Mouse (Mus musculus) monocyte, adult 59 days (primary cell): ENCODE results near the gene Pfn1. TPM values are rescaled to one million over a fixed set of nuclear protein-coding genes. Genes with fewer than 3 reads are reported as not detected.

Source experiments
- total RNA-seq, 2 experiments: library from RNA; stranded (reverse); gene quantifications; one replicate each; pipeline ENCODE4 v1.2.4; 2023

The Pfn1 gene
- total RNA-seq = 1,000 to 10,000 TPM; 1,347 to 1,617 TPM

DNA sequence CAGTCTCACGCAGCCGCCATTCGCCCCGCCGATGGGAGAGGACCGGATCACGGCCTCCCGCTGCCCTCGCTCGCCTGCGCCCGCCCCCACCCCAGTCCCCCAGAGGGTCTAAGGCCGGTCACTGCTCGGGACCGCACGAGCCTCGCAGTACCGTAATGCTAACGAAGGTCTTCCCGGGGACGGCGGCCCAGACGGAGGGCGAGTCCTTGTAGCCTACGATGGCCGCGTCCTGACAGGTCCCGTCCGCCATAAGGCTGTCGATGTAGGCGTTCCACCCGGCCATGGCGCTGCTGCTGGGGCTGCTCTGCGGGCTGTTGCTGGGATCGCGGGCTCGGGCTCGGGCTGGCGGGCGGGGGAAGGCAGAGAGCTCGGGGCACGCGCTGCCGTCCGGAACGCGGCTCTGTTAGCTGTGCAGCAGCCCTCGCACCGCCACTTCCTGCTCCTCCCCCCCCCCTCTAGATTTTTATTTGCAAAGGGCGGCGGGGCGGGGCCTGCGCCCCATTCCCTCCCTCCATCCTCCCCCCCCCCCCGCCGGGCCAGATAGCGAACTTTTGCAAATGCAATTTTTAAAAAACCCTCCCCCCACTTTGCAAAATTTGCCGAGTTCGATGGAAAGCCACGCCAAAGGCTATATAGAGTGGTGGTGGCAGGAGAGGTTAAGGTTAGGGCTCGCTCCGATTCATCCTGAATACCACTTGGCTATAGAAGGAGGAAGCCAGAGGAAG is at the start of gene Pfn1:
TSS of gene Pfn1 (minus strand) at position 447 of the 725 bp plus-strand sequence.

DNA sequence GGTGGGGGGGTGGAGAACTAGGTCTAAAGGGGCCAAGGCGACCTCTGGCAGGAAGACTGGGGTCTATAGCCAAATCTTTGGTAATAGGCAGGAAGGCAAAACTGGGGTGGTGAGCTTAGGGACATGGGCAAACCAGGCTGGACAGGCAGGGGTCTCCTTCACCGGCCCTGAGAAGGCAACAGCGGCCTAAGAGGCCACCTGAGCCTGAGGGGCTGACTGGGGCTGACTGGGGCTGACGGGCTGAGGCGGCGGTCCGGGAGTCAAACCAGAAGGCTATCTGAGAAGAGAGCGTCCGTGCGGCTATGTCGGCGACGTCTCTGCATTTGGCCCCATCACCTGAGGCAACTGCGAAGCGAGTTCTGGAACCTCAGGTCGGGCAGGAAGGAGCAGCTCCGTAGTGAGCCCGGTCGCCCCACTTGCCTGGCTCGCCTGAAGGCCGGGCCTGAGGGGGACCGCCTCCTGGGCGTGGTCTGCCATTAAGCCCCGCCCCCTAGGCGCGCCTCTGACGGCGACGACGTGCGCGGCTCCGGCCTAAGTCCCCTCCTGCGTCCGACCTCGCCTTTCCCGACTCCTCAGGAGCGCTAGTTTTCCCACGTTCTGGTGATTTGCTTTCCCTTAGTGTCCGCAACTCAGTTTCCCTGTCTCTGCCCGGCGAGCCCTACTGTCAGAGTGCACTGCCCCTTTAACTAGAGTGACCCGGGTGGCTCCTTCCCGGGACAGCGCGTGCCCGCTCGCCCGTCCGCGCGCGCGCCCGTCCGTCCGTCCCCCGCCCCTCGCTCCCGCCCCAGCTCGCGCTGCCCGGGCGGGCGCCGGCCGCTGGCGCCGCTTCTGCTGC is 45.5 kb upstream of the Pfn1 start, which contains the start of the genes Inca1 and Kif1c:
TSS of gene Inca1 (minus strand) at position 434 of the 835 bp plus-strand sequence.
TSS of gene Kif1c (plus strand) at position 827 of the 835 bp plus-strand sequence.

DNA sequence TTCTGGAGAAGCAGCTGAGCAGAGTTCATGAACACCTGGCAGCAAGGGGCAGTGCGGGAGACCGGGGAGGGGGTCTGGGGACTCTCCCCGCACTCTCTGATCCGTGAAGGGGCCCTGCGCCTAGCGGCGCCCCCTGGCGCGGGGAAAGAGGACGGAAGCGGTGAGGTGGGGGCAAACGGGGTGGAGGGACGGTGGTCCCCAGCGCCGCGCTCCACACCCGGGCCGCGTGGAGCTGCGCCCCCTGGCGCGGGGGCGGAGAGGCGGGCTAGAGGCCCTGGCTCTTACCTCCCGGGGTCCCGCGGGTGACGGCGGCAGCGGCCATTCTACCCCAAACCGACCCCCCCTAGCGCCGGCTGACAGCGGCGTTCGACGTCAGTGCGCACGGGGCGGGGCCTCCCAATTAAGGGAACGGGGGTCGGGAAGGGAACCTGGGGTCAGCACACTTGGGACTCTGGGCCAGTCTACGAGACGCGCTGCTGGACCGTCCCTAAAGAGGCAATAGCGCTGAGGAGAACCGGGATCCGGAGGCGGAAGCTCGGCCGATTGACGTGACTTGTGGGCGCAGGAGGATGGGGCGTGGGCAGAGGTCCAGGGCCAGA is 33.3 kb upstream of the Pfn1 start, which contains the start of gene Camta2:
TSS of gene Camta2 (minus strand) at position 505 of the 599 bp plus-strand sequence.

DNA sequence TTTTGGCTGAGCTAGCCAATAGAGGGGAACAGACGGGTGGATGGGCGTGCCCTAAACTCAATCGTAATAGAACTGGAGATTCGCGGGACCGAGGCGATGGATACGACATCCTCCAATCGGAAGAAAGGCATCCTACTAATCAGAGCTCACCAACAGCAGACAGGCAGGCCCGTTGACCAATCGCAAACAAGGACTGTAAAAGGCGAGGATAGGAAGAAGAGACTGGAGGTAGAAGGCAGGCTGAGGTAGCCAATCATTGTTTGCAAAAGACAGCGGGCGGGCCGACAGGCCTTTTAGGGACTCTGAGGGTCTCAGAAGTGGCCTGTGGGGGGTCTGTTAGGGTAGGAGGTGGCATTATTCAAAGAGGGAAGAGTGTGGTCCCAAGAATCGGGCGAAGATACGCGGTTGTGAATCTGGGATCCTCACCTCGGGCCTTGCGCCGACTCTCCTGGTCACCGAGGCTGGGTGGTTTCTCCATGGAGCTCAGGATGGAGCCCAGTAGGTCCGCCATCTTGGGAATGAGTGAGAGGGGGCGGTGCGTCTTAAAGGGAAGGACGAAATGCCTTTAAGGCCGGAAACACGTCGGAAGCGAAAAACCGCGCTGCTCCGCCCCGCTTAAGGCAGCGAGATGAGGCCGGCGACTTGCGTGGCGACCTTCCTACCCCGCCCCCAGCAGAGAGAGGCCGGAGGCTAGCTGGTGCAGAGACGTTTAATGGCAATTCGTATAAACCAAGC is 14.5 kb upstream of the Pfn1 start, which contains the start of gene Spag7:
TSS of gene Spag7 (minus strand) at position 646 of the 735 bp plus-strand sequence.

DNA sequence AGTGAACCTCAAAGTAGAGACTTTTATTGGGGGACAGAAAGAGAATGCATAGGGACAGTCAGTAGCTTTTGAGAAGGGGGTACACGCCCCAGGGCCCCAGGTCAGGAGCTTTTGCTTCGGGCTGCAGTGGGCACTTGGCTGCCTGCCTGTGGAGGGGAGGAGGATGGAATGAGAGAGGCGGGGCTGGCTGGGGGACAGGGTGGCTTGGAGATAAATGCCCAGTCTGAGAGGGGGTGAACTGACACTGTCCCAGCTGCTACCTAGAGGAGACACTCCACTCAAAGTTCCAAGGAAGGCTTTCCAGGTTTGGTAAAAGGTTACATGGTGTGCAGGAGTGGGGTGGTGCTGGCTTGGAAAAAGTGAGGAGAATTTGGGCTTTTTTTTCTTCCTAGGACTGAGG is 2.5 kb upstream of the Pfn1 start, which contains the start of gene Eno3:
TSS of gene Eno3 (plus strand) at position 239 of the 400 bp plus-strand sequence.

DNA sequence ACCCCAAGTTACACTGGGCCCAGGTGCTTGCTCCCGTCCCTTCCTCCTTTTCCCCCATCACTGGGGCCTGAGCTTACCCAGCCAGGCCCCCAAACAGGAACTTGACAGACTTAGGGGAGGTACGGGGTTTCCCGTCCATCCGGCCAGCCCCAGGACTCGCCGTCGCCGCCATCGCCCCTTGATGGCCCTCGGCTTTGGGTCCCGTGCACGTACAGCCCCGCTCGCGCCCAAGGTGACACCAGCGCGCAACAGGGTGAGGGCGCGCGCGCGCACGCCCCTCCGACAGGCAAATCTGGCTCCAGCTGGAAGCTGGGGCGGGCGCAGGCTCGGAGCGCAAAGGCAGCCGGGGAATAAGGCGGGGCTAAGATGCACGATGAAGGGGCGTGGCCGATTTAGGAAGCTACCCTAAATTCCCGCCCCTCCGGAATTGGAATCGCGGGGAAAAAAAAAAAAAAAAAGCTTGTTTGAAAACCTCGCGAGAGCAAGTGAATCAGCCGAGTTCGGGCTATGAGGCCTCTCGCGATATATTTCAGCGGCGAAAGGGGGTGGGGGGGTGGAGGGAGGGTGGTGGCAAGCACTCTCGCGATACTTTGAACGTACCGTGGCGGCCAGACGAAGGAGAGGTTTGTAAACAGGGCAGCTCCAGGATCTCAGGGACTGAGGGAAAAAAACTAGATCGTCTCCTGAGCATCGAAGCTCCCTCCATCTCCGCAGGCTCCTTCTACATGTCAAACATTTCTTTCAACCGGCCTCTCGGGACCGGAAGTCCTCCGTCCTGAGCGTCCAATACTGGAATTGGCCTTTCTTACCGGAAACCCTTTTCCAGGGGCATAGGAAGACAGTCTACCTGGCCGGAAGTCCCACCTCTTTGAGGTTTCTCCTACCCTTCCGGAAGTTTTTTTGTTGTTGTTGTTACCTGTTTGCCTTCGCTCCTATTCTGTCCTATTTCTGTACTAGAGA is 7.5 kb downstream of the Pfn1 start, which contains the start of the genes Rnf167 and Slc25a11:
TSS of gene Rnf167 (plus strand) at position 545 of the 960 bp plus-strand sequence.
TSS of gene Slc25a11 (minus strand) at position 789 of the 960 bp plus-strand sequence.

DNA sequence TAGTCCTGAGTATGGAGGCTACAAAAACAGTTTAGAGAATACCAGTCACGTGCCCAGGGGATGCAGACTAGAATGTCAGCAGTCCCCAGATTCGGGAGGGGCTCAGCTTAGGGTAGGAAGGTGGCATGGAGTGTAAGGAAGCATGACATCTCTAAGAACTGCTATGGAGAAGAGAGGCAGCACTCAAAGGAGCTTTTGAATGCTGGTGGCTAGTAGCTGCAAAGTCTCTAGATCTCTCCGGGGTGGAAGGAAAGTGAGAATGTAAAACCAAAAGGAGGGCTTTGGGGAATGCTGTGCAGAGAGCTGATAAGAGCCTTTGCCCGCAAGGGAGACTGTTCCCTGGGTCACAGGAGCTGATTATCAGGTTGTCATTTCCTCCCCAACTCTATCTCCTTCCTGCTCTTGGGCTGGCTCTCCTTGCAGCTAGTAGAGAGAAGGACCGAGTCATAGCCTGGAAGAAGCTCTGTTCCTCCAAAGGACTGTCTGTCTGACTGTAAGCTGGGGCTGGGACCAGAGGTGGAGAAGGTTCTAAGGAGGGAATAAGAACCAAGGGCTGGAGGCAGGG is 15.6 kb downstream of the Pfn1 start, which contains the start of gene Gp1ba:
TSS of gene Gp1ba (plus strand) at position 409 of the 565 bp plus-strand sequence.

DNA sequence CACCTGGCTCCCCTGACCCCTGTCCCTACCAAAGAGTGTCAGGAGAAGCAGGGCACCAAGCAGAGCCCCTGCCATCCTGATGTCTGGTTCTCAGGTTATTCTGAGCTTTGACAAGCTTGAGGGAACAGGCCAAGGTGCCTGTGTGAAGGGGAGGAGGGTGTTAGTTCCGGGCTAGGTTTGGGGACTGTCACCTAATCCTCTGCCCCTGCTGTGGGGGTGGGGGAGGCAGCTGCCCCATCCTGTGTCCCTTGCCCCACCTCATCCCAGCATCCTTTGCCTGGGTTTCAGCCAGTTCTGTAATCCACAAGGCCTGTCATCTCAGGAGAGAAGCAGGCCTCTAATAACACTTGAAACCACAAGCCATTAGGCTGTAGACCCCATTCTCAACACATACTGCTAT is 35.3 kb downstream of the Pfn1 start, which contains the start of gene Chrne:
TSS of gene Chrne (minus strand) at position 116 of the 400 bp plus-strand sequence.

DNA sequence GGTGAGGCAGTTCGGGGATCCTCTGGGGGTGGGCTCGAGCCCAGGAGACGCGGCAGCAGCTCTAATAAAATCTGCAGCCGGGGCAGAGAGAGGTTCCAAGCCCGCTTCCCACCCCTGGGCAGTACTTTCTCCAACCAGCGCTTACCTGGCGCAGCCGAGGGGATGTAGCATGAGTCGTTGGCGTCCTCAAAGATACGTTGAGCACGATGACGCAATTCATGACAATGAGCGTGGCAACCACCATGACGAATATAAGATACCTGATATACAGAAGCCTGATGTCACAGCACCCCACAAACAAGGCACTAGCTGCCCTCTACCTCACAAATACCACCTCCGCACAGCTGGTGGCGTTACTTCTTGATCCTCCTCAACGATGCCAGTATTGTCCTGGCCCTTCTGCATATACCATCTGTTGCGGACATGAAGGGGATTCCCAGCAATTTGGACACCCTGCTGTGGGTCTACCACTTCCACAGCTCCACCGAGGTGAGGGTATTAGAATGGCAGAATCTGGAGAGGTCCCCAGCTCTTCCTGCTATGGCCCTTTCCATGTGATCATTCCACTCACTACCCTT is 38.8 kb downstream of the Pfn1 start, which contains the start of gene 4930544D05Rik:
TSS of gene 4930544D05Rik (plus strand) at position 333 of the 578 bp plus-strand sequence.

Other genes starting within 250 kb of the Pfn1 start
- gene Pelp1, start 244.6 kb downstream of the Pfn1 start, total RNA-seq = 10 to 100 TPM; 15.9 to 18.6 TPM
- 100 to 1,000 TPM; 313 to 322 TPM for gene Arrb2, start 222.0 kb downstream of the Pfn1 start, total RNA-seq
- 10 to 100 TPM; 39.5 to 44.4 TPM for gene Med11, start 202.7 kb downstream of the Pfn1 start, total RNA-seq
- gene Zmynd15, start 195.2 kb downstream of the Pfn1 start, total RNA-seq = 1 to 10 TPM; 1.0 to 1.8 TPM
- 10 to 100 TPM; 51.6 to 62.4 TPM for gene Cxcl16, start 194.7 kb downstream of the Pfn1 start, total RNA-seq
- gene Tm4sf5, start 149.4 kb downstream of the Pfn1 start, total RNA-seq = 1 to 10 TPM in 1 of 2 experiments, not detected in 1; 1.7 TPM
- gene Vmo1, start 140.0 kb downstream of the Pfn1 start, total RNA-seq = not detected
- gene Gltpd2, start 135.4 kb downstream of the Pfn1 start, total RNA-seq = not detected
- gene Psmb6, start 129.3 kb downstream of the Pfn1 start, total RNA-seq = 100 to 1,000 TPM; 118 to 124 TPM
- not detected for gene Gm40193, start 121.7 kb downstream of the Pfn1 start, total RNA-seq
- gene Pld2, start 114.6 kb downstream of the Pfn1 start, total RNA-seq = 10 to 100 TPM; 19.1 to 19.5 TPM
- 100 to 1,000 TPM; 215 to 216 TPM for gene Mink1, start 91.8 kb downstream of the Pfn1 start, total RNA-seq
- not detected for gene 4930544D05Rik, start 38.8 kb downstream of the Pfn1 start, total RNA-seq
- not detected for gene Chrne, start 35.4 kb downstream of the Pfn1 start, total RNA-seq
- gene Gp1ba, start 15.5 kb downstream of the Pfn1 start, total RNA-seq = not detected
- 10 to 100 TPM; 75.4 to 76.7 TPM for gene Rnf167, start 7.4 kb downstream of the Pfn1 start, total RNA-seq
- gene Slc25a11, start 7.2 kb downstream of the Pfn1 start, total RNA-seq = 10 to 100 TPM; 75.2 to 82.1 TPM
- gene Eno3, start 2.6 kb upstream of the Pfn1 start, total RNA-seq = 100 to 1,000 TPM; 117 to 142 TPM
- gene Spag7, start 14.8 kb upstream of the Pfn1 start, total RNA-seq = 10 to 100 TPM; 34.8 to 45.8 TPM
- 100 to 1,000 TPM; 102 to 115 TPM for gene Camta2, start 33.5 kb upstream of the Pfn1 start, total RNA-seq
- gene Inca1, start 45.5 kb upstream of the Pfn1 start, total RNA-seq = not detected
- gene Kif1c, start 45.9 kb upstream of the Pfn1 start, total RNA-seq = 10 to 100 TPM; 45.8 to 47.4 TPM
- gene Zfp3, start 109.6 kb upstream of the Pfn1 start, total RNA-seq = 1 to 10 TPM; 1.1 to 2.1 TPM
- 1 to 10 TPM; 4.6 to 5.6 TPM for gene Scimp, start 157.9 kb upstream of the Pfn1 start, total RNA-seq
- gene Rabep1, start 190.1 kb upstream of the Pfn1 start, total RNA-seq = 10 to 100 TPM; 32.1 to 34.3 TPM